Comparison of ENCODE assay signal across 16 mouse cellular contexts in the genomic region with DNA sequence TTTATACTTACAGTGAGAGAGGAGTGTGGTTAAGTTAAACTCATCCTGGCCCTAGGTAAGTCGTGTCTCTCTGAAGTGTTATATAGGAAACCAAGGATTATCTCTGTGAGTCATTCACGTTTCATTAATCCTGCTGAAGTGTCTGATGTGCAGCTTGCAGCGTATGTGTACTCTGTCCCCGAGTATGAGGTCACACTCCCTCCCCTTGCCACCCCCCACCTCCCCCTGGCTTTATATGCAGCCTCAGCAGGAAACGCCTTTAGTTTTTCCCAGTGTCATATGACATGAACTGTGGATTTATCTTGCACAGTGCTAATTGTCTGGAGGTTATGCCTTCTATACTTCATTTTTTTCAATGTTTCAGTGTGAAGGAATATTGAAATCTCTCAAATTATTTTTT.
"Had no signal": no experiment of that assay in that cellular context is flagged by ENCODE, and none has a peak within 500 bp of the region (broad histone marks: within the 10 kb centered on the region; RNA-seq: fewer than 3 reads in every experiment).

No protein-coding gene starts in this region.

- H3K27me3 ChIP-seq: limb, embryonic 12.5 days; limb, embryonic 15.5 days; midbrain, embryonic 13.5 days had no signal

- H3K27ac ChIP-seq: limb, embryonic 12.5 days; limb, embryonic 15.5 days; liver, embryonic 14.5 days; macrophage; midbrain, embryonic 13.5 days had no signal

- H3K9ac ChIP-seq: limb, embryonic 12.5 days; limb, embryonic 15.5 days; liver, embryonic 14.5 days; liver, postnatal 0 days; lung, embryonic 14.5 days; midbrain, embryonic 13.5 days had no signal

- DNase-seq: kidney, adult 8-10 months; left cerebral cortex, postnatal 4 days; liver, postnatal 0 days; lung, embryonic 14.5 days; right cerebral cortex, postnatal 25 days; thymus, adult 18-20 months; thymus, postnatal 36 days had no signal

- H3K4me2 ChIP-seq: limb, embryonic 12.5 days; limb, embryonic 15.5 days; liver, embryonic 11.5 days; lung, embryonic 14.5 days; midbrain, embryonic 13.5 days had no signal

- ATAC-seq: inflammation-experienced regulatory T-cells, adult 6 months; liver, postnatal 0 days; lung, postnatal 0 days; midbrain, embryonic 13.5 days; midbrain, embryonic 16.5 days had no signal

- H3K4me1 ChIP-seq: limb, embryonic 12.5 days; limb, embryonic 15.5 days; midbrain, embryonic 13.5 days had no signal

- H3K4me3 ChIP-seq: limb, embryonic 12.5 days; limb, embryonic 15.5 days; midbrain, embryonic 13.5 days had no signal

- H3K9me3 ChIP-seq: limb, embryonic 12.5 days; limb, embryonic 15.5 days; midbrain, embryonic 13.5 days had no signal

- H3K36me3 ChIP-seq: limb, embryonic 12.5 days; limb, embryonic 15.5 days; midbrain, embryonic 13.5 days had no signal
